Mouse (Mus musculus): ENCODE results near the gene Acly. TPM values are rescaled to one million over a fixed set of nuclear protein-coding genes. Genes with fewer than 3 reads are reported as not detected.
A peak's percentile ranks its signal among the peaks of the same experiment; 100 is the strongest.

Gene Acly
- total RNA-seq (2021), result 100 to 1,000 TPM; 107 to 112 TPM

DNA sequence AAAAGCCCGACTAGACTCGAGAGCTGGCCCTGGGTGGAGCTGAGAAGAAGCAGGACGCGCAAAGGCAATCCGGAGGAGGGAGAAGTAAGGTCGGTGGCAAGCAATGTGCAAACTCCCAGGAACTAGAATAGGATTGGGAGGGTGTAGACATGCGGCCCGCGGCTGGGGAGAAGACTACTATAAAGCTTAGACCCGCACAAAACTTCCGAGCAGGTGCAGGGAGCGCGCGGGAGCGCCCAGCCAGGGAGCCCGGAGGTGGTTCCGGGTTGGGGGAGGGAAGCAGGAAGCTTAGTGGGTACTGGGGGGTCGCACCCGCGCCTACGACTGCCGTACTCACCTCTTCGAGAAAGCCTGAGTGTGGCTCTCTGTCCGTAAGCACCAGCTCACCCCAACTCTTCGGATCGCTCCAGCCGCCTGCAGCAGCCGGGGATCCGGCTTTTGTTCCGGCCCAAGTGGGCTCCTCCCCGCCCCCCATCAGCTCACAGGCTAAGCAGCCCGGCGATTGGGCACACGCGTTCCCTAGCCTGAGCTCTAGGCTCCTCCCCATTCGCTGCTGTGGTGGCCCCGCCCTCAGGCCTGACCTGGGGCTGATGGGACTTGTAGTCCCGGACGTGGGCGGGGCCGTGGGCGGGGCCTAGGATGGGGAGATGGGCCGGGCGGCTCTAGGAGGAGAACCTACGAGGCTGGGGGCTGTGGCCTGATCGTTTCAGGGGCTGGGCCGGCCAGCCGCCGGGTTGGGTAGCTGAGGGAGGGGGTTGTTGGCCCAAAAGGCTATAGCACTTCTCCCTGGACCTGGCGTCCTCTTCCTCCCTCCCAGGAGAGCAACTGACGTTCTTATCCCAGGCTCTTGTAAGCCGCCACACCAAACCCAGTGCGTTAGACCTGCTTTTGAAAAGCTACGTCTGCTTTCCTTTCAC lies at the start of gene Acly:
TSS of gene Acly (minus strand) at position 543 of the 917 bp plus-strand sequence.
- DNase-seq (ENCODE audit: extremely low spot score in 1 of 2, low spot score in 1 of 2), result peak; percentile 93

DNA sequence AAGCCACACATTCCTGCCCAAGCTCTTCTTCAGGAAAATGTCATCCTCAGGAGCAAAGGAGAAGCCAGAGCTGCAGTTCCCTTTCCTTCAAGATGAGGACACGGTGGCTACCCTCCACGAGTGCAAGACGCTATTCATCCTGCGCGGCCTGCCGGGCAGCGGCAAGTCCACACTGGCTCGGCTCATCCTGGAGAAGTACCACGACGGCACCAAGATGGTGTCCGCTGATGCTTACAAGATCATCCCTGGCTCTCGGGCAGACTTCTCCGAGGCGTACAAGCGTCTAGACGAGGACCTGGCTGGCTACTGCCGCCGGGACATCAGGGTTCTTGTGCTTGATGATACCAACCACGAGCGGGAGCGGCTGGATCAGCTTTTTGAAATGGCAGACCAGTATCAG lies 48.5 kb upstream of the Acly start:
- no peak for DNase-seq (ENCODE audit: extremely low spot score in 1 of 2, low spot score in 1 of 2)

DNA sequence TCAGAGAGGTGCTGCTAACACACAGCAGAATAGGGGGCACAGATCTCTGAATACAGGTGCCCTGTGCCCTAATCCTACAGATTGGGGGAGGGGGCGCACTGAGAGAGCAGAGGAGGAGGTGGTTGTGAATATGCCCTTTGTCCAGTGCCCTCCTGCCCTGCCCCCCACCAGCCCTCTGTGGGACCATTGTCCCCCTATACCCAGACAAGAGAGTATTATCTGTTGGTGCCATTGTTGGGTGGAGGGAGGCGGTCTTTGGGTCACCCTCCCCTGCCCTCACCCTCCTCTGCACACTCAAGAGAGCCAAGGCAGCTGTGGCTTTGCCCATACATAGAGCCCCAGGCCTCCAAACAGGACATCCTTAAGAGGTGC lies 47.7 kb upstream of the Acly start:
- peak in 1 of 2 experiments; percentile 38 for DNase-seq (ENCODE audit: extremely low spot score in 1 of 2, low spot score in 1 of 2)

DNA sequence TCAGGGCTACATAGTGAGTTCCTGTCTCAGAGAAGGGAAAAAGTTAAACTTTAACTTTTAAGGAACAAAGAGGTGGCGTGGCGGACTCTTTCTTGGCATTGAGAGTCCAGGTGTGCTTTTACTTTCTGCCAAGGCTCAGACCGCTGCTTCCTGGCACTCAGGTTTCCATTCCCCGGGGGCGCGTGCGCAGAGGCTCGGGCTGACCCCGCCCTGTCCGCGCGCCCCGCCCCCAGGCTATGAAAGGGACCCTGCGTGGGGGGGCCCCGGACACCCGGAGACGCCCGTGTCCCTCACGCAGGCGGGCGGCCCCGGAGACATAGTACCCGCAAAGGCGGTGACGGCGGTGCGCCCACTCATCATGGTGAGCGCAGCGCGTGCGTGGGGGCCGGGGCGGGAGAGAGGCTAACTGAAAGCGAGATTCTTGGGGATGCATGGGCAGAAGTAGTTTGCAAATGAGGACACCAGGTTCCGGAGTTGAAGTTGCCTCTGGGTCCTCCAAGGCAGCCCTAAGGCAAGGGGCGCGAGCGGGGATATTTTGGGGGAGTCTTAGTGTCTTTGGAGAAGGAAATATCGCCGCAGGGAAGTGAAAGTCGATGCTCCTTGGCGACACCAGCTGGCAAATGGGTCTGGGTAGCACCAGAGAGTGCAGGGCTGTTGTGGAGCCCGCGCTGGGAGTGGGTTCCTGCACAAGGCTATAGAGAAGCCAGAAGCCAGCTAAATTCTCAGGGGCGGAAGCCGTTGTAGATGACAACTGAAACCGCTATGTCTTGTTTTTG lies 47.1 kb upstream of the Acly start, which contains the start of gene Cnp:
TSS of gene Cnp (plus strand) at position 197 of the 776 bp plus-strand sequence.
- peak in 1 of 2 experiments; percentile 65 for DNase-seq (ENCODE audit: extremely low spot score in 1 of 2, low spot score in 1 of 2)

DNA sequence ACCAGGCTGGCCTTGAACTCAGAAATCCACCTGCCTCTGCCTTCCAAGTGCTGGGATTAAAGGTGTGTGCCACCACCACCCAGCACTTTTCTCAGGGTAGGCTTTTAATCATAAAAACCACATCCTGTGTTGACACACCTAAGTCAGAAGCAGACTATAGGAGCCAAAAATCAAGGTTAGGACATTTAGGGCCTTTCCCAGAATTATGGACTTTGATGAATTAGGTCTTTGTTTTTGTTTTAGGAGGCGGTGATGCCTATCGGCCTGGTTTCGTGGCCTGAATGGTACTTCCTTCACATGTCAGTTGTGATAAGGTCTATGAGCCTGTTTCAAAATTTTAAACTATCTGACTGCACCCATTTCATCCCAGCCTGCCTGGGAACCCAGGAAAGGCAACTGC lies 46.4 kb upstream of the Acly start:
- DNase-seq (ENCODE audit: extremely low spot score in 1 of 2, low spot score in 1 of 2), result no peak

DNA sequence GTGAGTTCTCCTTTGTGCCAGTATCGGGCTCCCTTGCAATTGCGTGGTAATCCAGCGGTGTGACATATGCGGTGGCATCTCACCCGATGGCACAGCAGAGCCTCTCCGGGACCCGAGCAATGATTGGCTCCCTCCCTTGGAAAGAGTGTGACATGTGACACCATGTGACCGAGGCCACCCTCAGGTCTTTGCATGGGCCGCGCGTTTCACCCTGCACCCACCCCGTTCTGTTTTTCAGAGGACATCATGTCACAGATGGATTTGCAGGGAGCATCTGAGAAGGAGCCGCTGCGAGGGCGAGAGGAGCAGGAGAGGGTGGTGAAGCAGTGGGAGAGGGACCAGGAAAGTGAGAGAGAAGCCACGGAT lies 43.4 kb upstream of the Acly start:
- DNase-seq (ENCODE audit: extremely low spot score in 1 of 2, low spot score in 1 of 2), result peak in 1 of 2 experiments; percentile 23

DNA sequence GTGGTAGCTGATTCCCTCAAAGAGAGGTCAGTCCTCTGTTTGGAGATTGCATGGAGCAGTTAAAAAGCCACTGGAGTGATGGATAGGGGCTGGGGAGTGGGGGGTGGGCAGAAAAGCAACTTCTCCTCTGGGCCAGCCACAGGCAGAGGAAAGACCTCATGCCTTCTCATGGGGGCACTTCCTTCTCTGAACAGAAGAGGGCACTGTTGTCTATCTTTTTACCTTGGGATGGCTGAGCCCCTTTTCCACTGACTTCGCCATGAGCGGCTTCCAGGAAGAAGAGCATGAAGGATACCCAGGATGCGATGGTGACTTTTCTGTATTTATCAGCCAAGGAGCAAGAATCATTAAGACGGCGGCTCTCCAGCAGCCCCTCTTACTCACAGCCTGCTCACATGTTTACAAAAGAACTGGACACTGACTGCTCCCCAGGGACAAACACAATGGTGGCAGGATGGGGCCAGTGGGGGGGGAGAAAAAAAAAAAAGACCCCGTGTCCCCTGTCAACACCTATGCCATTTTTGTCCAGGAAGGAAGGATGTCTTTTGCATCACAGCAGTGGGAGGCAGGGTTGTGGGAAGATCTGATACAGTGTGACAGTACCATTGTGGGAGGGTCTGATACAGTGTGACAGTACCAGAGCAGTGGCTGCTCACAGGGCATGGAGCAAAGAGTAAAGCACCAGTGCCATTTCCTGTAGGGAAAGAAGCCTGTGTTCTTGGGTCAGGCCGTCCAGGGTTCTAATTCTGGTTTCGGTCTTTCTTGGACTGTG lies 42.8 kb upstream of the Acly start:
- peak; percentile 56 to 84 for DNase-seq (ENCODE audit: extremely low spot score in 1 of 2, low spot score in 1 of 2)

DNA sequence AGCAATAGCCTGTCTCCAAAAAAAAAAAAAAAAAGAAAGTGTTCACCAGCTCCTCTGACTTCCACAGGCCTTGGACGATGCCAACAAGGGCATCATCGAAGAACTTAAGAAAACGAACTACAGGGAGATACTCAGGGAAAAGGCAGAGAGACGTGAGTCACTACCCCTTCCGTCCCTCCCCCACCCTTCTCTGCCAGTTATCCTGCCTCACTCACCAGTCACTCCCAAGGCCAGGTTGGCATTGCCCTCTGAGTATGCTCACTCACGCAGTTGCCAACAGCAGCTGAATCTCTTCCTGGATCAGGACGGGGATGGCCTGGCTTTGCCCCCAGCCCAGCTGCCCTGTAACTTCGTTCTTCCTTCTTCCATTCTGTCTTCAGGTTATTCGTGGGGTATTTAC lies 42.0 kb upstream of the Acly start:
- DNase-seq (ENCODE audit: extremely low spot score in 1 of 2, low spot score in 1 of 2), result no peak

DNA sequence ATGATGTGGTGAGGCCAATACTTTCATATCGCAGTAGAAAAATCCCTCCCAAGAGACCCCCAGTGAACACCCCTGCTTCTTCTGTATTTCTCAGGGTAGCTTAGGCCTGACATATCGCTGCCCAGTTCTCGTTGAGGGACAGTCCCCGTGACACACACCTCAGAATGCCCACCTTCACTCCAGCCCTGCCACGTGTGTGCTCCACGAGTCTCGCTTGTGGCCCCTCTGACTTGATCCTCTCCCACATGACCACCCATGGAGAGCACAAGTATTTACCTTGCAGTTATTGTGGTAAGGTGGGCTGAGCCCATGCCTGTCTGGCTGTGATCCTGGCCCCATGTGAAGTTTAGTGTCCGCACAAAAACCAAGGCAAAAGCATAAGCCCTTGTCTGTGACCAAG lies 40.9 kb upstream of the Acly start:
- DNase-seq (ENCODE audit: extremely low spot score in 1 of 2, low spot score in 1 of 2), result no peak

DNA sequence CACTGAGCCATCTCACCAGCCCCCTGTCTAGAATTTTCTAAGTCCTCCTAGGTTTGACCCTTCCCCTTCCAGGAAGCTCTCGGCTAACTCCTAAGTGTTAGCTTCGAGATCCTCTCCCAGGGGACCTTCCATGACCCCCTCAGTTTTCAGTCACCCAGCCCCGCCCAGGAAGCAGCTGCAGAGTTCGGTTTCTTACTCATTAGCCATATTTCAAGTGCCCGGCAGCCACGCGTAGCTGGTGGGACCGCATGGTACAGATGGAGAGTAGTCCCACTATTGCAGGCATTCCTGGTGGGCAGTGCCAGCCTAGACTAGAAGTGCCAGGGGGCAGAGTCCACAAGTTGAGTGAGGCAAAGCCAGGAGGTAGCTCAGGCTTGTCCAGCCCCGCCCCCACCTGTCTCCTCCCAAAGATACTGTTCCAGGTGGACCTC lies 40.0 kb upstream of the Acly start:
- no peak for DNase-seq (ENCODE audit: extremely low spot score in 1 of 2, low spot score in 1 of 2)

DNA sequence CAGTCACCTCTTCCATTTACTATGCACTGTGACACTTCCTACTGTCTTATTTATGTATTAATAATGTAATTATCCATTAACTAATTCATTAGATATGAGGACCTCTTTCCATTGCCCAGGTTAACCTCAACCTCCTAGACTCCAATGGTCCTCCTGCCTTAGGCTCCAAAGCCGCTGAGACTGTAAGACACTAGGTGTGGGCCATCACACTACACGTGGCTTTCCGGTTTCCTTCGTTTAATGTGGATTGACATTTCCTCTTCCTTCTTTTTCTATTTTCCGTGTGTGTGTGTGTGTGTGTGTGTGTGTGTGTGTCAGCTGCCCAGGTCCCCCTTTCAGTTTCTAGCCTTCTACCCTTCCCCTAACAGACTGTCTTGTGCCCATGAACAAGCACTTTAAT lies 39.4 kb upstream of the Acly start:
- no peak for DNase-seq (ENCODE audit: extremely low spot score in 1 of 2, low spot score in 1 of 2)

DNA sequence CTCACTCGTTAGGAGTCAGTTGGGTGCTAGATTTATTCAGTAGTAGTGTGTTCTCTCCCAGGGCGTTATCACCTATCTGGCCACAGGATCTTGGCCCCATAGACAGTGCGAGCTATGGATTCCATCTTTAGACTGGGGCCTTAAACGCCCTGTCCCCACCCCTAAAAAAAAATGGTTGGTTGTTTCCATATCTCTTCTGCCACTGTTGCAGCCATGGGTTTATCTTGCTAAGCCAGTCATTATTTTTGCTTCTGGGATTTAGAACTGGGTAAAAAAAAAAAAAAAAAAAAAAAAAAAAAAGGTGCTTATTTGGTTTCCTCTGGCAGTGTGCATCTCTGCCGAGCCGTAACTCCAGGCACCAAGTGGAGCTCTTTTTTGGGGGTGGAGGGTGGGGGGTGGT lies 36.9 kb upstream of the Acly start:
- DNase-seq (ENCODE audit: extremely low spot score in 1 of 2, low spot score in 1 of 2), result no peak

DNA sequence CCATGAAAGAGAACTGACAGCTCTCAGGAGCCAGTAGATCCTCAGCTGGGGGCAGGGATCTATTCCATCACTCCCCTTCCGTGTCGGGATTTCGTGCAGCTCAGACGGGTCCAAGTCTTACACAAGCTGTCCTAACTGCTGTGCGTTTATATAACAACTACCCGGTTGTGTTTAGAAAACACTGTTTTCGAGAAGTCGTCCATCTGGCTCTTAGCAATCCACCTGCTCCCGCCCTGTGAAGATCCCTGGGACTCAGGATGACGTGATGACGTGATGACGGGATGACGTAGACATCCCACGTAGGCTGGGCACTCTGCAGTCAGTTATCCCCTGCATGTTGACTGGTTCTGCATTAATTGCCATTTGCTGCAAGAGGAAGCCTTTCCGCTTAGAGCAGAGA lies 36.5 kb upstream of the Acly start:
- peak; percentile 49 to 59 for DNase-seq (ENCODE audit: extremely low spot score in 1 of 2, low spot score in 1 of 2)

DNA sequence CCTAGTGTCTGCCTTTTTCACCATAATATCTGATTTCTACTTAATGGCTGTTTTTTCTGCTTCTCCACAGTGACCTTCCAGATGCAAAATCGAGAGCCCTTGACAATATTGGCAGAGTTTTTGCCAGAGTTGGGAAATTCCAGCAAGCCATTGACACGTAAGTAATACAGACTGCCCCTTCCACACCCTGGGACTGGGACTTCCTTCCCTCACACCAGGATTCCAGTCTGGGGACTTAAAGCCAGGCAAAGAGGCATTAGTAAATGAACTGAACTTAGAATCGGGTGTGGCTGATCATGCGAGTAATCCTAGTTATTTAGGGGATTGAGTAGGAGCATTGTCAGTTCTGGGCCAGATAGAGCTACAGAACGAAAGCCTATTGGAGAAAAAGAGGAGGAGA lies 33.9 kb upstream of the Acly start:
- DNase-seq (ENCODE audit: extremely low spot score in 1 of 2, low spot score in 1 of 2), result no peak

DNA sequence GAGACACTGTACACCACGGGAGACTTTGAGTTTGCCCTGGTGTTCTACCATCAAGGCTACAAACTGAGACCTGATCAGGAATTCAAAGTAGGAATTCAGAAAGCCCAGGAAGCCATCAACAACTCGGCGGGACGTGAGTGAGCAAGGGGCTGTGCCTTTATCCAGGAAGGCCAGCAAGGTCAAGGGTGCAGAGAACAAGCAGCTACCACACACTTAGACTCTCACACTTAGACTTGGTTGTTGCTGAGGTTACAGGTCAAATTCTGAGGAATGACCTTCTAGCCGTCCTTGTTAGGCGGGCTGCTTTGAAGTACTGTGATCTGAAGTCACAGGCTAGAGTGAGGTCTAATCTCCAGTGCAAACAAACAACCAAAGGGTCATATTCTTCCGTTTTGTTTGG lies 31.7 kb upstream of the Acly start:
- no peak for DNase-seq (ENCODE audit: extremely low spot score in 1 of 2, low spot score in 1 of 2)

DNA sequence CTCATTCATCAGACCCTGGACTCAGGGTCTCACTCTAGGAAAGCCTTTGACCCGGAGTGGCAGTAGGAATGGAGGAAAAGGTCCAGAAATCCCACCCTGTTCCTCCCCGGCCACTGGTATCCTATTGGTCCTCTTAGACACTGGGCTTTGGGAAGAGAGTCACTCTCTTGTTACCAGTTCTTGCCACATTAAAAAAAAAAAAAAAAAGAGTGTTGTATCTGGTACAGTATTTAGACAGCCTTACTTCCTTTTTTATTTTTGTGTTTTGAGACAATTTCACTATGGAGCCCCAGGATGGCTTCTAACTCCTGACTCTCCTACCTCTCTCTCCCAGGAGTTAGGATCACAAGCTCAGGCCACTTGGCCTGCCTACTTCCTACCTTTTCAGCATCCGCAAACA lies 29.8 kb upstream of the Acly start:
- no peak for DNase-seq (ENCODE audit: extremely low spot score in 1 of 2, low spot score in 1 of 2)

DNA sequence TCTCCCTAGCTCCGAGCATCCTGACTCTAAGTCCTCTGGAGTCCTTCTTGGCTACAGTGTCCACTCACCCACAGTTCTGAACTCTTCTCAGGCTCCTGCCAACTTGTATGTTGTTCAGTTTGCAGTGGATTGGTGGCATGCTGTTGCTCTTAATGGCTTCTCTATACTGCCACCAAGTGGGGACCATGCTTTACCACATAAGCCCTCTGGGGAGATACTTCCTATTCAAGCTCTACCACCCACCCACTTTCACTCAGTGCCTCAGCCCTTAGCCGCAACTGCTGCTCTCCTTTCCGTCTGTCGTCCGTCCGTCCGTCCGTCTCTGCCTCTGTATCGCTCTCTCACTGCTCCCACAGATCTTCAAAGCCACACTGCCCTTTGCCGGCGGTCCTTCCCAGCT lies 27.8 kb upstream of the Acly start:
- peak in 1 of 2 experiments; percentile 48 for DNase-seq (ENCODE audit: extremely low spot score in 1 of 2, low spot score in 1 of 2)

DNA sequence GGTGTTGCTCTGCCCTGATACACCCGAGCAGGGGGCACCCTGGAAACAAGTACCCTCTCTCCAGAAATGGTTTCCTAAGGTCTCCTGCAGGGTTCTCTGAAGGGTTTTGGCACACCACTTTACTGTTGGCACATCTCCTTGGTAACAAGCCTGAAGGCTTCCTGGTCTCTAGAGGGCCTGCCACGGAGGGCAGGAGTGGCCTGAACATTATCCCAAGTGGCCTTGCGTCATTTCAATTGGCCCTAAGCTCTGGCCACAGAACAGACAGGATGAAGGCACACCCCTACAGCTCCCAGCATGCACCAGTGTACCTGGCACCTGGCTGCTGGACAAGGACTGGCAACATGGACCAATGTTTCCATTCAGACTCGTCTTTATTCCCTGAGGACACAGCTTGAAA lies 25.0 kb upstream of the Acly start:
- no peak for DNase-seq (ENCODE audit: extremely low spot score in 1 of 2, low spot score in 1 of 2)

DNA sequence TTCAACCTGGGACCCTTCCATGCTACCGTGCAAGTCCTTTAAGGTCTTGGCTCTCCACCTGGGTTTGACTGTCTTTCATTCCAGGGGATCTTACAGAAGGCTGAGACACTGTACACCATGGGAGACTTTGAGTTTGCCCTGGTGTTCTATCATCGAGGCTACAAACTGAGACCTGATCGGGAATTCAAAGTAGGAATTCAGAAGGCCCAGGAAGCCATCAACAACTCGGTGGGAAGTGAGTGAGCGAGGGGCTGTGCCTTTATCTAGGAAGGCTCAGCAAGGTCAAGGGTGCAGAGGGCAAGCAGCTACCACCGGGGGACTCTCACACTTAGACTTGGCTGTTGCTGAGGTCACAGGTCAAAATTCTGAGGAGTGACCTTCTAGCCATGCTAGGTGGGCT lies 22.3 kb upstream of the Acly start:
- DNase-seq (ENCODE audit: extremely low spot score in 1 of 2, low spot score in 1 of 2), result no peak

DNA sequence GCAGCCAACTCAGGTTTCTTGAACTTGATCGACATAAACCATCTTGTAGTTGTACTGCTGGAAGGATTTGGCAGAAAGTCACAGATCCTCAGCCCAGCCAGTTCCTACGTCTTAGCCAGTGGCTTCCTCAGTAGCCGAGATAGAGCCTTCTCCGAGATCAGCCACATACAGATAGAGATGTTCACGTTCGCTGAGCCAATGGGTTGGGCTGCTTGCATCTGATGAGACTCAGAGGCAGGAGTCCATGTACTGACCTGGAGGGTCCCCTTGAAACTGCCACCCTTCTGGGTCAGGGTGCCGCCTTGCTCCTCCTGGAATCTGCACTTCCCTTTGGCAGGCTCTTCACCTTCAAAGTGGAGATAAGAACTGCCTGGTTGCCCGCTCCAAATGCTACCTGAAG lies 21.7 kb upstream of the Acly start:
- DNase-seq (ENCODE audit: extremely low spot score in 1 of 2, low spot score in 1 of 2), result no peak

DNA sequence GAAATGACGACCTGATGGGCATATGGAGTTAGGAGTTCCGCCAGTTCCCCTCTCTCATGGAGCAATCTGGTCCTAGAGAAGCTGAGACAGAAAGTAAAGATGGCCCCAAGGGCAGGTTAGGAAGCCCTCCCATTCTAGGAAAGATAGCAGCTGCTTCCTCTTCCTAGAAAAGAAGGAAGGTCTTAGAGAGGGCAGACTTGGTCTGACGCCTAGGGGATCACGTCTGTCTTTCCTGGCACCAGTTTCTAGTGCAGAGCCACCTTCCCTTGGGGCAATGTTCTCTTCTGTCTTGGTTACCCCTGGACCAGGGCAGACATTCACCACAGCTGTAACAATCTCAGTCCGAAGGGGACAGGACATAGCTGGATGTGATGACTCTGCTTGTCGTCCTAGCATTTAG lies 20.3 kb upstream of the Acly start:
- no peak for DNase-seq (ENCODE audit: extremely low spot score in 1 of 2, low spot score in 1 of 2)
